Mouse (Mus musculus): ENCODE results near the gene Lyrm7.

DNA sequence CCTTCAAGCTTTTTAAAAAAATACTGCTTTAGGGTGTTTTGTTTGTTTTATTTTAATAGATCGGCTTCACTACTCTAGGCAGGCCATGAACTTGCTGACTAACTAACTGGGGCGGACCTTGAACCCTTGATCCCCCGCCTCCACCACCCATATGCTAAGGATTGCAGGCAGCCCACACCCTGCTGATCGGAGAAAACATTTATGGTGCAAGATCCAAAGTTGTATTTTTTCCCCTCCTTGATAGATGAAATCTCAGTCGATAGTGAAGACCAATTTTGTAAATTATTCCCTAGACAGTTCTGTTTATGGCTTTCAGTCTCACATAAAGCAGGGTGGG is 6.3 kb upstream of the Lyrm7 start:
- TF ChIP-seq CTCF (conservative IDR thresholded peaks at IDR 0.05; ENCODE audit: low read length) (no peak), POU5F1 (IDR thresholded peaks at IDR 0.05; ENCODE audit: borderline replicate concordance, low read length) (no peak)

Measured in E14TG2a.4 (cell line).